Mouse (Mus musculus): ENCODE data around the gene Acy3.
"Not testable (repeated sequence)": the region's sequence is repeated elsewhere in the genome, so short reads cannot be mapped to it uniquely, and the experiment has no call there.

Acy3 gene

GRCm38 (mm10) chr19:4003112-4003511 is 16.7 kb downstream of the Acy3 start, which contains the start of gene Doc2g:
Doc2g (plus strand) TSS chr19:4003313.
- in situ Hi-C loops (cut with MboI, MseI): no loop called here

- in situ Hi-C loops (cut with MboI, MseI): no loop called here
These were observed 17.3 kb downstream of the Acy3 start for GRCm38 (mm10) chr19:4003641-4004040.

DNA sequence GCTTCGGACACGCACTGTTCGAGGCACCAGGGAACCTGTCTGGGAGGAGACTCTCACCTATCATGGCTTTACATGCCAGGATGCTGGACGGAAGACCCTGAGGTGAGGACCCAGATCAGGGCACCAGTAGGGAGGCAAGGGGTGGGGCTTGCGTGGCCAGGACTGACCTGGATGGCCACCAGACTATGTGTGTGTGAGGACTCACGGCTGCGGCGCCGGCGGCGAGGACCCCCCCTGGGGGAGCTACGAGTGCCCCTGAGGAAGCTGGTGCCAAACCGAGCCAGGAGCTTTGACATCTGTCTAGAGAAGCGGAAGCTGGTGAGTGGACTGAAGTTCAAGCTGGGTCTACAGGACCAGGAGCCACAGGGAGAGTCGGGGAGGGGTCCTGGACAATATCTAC is 18.0 kb downstream of the Acy3 start:
- in situ Hi-C loops (cut with MboI, MseI): no loop called here

DNA sequence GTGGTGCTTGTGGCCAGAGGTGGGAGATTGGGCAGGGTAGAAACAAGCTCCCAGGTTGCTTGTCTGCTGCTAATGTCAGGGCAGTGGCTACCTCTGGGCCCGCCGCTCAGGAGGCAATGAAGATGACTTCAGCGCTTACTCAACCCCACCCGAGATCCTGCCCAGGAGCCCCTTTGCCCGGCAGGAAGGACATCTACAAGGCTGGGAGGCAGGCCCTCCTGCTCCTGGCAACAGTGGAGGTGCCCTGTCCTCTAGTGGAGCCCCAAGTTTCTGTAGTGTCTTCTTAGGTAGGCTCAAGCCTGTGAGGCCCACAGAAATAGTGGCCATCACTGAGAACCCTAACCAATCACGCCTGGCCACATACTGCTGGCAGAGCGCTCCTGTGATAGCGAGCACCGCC is 18.7 kb downstream of the Acy3 start:
- in situ Hi-C loops (cut with MboI, MseI): no loop called here

DNA sequence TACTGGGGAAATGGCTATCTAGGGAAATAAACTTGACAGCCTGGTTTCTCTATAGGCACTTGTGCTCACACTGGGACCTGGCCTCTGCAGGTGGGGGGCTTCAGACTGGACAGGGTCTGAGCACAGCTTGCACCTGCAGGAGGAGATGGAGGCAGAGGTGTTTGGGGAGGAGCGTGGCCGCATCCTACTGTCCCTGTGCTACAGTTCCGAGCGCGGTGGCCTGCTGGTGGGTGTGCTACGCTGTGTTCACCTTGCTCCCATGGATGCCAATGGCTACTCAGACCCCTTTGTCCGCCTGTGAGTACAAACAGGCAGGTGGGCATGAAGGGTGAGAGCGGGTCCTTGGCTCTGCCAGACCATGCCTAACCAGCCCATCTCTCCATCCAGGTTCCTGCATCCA is 19.6 kb downstream of the Acy3 start:
- in situ Hi-C loops (cut with MboI, MseI): no loop called here

DNA sequence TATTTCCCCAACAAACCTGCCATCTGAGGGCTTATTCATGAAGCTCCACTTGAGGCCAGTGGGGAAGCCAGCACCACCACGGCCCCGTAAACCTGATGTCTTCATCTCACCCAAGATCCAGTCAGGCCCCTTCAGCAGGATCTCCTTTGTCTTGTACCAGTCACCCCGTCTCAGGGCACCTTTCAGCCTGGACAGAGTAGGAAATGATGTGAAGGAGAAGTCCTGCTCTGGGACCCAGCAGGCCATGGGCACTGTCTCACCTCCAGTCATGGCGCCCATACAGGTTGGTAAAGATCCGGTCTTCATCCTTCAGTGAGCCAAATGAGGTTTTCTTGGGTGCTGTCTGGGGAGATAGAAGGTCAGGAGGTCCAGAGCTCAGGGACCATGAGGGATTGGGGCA is 24.7 kb downstream of the Acy3 start:
- in situ Hi-C loops (cut with MboI, MseI): no loop called here

DNA sequence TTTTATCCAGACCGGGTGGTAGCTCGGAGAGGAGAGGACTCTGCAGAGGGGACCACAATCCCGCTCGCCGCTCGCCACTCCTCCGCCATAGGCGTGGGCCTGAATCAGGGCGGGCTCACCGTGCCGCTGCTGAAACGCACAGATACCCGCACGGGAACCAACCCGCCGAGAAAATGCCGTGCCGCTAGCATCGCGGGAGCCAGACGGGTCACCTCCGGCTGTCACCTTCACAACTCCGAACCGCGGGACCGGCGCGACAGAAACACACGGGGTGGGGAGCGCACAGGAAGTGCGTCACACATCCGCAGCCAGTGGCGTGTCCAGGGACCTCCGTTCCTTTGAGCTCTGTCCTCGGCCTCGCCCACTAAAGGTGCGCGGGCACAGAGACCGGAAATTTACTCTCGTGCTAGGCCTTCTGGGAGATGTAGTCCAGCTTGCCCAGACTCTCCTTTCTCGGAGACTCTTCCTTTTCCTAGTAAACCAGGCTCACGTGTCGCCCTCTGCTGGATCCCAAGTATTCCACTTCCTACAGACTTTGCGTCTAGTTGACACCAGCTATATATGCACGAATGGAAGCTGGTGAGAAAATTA is 26.2 kb downstream of the Acy3 start, which contains the start of gene Ndufv1:
Ndufv1 (minus strand) TSS at position 375 of the 591 bp plus-strand sequence.
- in situ Hi-C loops (cut with MboI, MseI): no loop called here

GRCm38 (mm10) chr19:4013066-4013465 is 26.7 kb downstream of the Acy3 start:
- in situ Hi-C loops (cut with MboI, MseI): no loop called here

GRCm38 (mm10) chr19:4014802-4015201 is 28.4 kb downstream of the Acy3 start:
- in situ Hi-C loops (cut with MboI, MseI): loop anchor here (5.0 kb wide), 2 partner anchors 37 to 72 kb away; no protein-coding TSS in a partner anchor

- in situ Hi-C loops (cut with MboI, MseI): loop anchor here (5.0 kb wide), 2 partner anchors 37 to 72 kb away; no protein-coding TSS in a partner anchor
These were observed 29.3 kb downstream of the Acy3 start for GRCm38 (mm10) chr19:4015635-4016034.

GRCm38 (mm10) chr19:4017921-4018587 is 31.7 kb downstream of the Acy3 start:
- in situ Hi-C loops (cut with MboI, MseI): loop anchor here (5.0 kb wide), 2 partner anchors 34 to 69 kb away; no protein-coding TSS in a partner anchor

GRCm38 (mm10) chr19:4018743-4019583 is 32.6 kb downstream of the Acy3 start:
- in situ Hi-C loops (cut with MboI, MseI): loop anchor here (5.0 kb wide), 2 partner anchors 33 to 68 kb away; no protein-coding TSS in a partner anchor

GRCm38 (mm10) chr19:4023185-4023584 is 36.8 kb downstream of the Acy3 start:
- in situ Hi-C loops (cut with MboI, MseI): no loop called here

DNA sequence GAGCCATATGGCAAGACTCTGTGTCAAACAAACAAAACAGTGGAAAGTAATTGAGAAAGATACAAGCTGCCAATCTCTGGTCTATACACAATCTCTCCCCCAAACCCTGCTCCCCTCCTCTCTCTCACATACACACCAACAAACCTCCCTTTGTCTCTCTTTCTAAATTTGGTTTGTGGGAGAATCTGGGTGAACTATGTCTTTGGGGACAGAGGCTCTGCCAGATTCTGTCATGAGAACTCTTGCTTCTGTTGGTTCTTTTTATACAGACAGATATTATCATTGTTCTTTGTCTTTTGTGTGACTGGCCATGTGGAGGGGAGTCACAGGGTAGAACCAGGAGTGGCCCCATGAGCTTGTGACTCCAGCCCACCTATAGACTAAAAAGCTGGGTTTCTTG is 41.2 kb downstream of the Acy3 start:
- in situ Hi-C loops (cut with MboI, MseI): no loop called here

DNA sequence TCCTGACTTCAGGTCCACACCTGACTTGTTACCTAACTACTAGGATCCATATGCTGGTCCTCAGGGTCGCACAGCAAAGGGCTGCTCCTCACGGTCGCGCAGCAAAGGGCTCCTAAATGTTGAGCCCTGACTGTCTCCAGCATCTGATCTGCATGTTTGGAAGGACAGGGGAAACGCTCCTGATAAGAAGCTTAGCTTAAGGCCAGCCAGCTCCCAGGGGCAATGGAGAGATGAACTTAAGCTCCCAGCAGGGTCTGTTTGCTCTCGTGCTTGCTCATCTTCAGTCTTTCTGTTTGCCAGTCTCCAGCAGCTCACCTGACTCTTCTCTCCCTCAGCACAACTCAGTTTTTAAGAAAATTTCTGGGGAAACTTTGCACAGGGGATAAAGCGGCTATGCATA is 46.3 kb downstream of the Acy3 start:
- in situ Hi-C loops (cut with MboI, MseI): no loop called here

- in situ Hi-C loops (cut with MboI, MseI): no loop called here
These were observed 46.9 kb downstream of the Acy3 start for GRCm38 (mm10) chr19:4033298-4033697.

- in situ Hi-C loops (cut with MboI, MseI): no loop called here
These were observed 47.4 kb downstream of the Acy3 start for GRCm38 (mm10) chr19:4033742-4034141.

DNA sequence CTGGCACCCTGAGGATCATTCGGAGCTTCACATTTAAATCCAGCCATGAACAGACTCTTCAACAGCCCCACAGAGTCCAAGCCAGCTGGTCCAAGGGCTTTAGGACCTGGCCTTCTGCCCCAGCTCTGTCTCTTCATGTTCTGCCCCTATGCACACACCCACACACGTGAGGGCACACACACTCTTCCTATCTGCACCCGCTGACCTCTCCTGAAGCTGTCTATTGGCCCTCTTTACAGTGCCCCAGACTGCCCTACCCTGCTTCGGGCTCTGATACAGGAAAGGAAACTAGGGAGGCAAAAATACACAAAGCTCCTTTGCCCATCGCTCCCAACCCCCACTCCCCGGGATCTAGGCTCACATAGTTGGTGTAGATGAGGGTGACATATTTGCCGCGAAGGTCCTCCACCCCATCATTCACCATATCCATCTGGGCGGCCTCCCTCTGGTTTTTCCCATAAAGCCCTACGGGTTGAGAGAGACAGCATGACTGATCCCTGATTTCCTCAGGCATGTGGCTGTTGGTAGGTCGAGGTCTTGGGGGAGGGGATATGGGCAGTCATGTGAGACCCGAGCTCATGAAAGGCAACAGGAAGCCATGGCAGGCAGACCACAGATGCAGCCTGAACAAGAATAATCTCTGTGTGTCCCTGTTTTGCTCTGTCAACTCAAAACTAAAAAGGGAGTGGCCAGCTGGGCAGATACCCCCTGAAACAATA is 50.1 kb downstream of the Acy3 start:
- in situ Hi-C loops (cut with MboI, MseI): no loop called here

GRCm38 (mm10) chr19:4037154-4037787 is 50.9 kb downstream of the Acy3 start:
- in situ Hi-C loops (cut with MboI, MseI): not testable (repeated sequence)

- in situ Hi-C loops (cut with MboI, MseI): no loop called here
These were observed 51.4 kb downstream of the Acy3 start, which contains the start of gene Gstp1 for GRCm38 (mm10) chr19:4037788-4038232. Gstp1 (minus strand) TSS chr19:4037985.
